Mouse (Mus musculus): ENCODE data around the gene Ddt.
A peak's percentile ranks its signal among the peaks of the same experiment; 100 is the strongest.
"Not testable (repeated sequence)": the region's sequence is repeated elsewhere in the genome, so short reads cannot be mapped to it uniquely, and the experiment has no call there.

The Ddt gene

GRCm38 (mm10) chr10:75767756-75768155 is 5.5 kb downstream of the Ddt start:
- not testable (repeated sequence) for DNase-seq

DNA sequence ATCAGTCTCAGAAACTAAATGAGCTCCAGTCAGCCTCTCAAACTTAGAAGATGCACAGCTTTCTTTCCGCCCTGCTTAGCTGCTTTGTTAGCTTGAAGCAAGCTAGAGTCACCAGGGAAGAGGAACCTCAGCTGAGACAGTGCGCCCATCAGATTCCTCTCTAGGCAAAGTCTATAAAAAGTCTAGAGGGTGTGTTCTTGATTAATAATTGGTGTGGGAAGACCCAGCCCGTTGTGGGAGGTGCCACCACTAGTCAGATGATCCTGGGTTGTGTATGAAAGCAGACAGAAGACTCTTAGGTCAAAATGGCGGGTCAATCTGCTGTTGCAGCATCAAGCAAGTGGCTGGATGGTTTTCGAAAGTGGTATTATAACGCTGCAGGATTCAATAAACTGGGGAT is 6.4 kb downstream of the Ddt start:
- DNase-seq, result no peak

GRCm38 (mm10) chr10:75764519-75765473 is 8.4 kb downstream of the Ddt start:
- DNase-seq, result peak; percentile 85

DNA sequence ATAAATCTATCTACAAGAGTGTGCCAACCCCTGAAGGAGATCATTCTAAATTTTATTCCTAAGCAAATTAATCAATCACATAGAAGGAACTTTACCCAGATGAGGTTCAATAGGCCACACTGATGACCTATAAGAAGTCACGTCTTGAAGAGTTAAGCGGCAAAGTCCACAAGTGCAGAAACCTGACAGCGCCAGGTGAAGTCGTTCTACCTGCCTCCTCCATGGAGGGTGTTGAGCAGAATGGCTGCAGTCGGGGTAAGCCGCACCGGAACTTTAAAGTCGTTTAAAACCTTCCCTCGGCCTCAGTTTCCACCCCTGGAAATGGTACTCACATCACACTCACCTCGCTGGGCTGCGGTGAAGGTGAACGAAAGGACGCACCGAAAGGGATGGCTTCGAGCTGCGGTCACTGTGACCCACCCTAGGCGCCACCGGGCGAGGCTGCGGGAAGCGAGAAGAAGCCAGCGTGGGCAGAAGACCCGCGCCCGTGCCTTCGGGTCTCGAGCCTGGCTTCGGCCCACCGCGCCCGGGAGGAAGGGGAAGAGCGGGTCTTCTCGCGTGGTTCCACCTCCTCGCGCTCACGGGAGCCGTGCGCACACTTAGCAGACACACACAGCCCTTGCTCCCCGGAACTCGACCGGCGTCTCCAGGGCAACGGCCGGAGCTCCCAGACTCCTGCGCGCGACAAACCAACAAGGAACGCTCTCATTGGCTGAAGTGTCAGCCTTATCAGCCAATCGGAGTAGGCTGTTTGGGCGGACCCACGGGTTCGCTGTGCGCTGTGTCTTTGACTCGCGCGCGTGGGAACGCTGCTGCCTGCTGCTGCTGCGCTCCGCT is 9.3 kb downstream of the Ddt start, which contains the start of gene Cabin1:
Gene Cabin1, minus strand, starts transcription at position 660 of the 837 bp plus-strand sequence.
- peak; percentile 98 for DNase-seq

GRCm38 (mm10) chr10:75762413-75762812 is 10.8 kb downstream of the Ddt start:
- DNase-seq, result no peak

DNA sequence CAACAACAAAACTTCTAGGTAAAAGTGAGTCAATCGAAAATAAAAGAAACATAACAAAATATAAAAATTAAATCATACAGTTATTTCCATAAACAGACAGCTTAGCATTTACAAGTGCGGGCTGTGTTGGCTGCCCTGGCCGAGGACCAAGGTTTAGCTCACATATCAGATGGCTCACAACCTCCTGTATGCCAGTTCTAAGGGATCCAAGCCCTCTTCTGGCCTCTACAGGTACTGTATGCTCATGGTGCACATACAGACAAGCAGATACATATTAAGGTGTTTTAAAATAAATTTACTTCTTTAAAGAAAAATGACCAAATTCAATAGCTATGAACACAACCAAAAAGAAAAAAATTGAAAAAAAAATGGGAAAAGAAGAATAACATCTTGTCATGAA is 12.9 kb downstream of the Ddt start:
- no peak for DNase-seq

GRCm38 (mm10) chr10:75756719-75757118 is 16.5 kb downstream of the Ddt start:
- DNase-seq, result no peak

DNA sequence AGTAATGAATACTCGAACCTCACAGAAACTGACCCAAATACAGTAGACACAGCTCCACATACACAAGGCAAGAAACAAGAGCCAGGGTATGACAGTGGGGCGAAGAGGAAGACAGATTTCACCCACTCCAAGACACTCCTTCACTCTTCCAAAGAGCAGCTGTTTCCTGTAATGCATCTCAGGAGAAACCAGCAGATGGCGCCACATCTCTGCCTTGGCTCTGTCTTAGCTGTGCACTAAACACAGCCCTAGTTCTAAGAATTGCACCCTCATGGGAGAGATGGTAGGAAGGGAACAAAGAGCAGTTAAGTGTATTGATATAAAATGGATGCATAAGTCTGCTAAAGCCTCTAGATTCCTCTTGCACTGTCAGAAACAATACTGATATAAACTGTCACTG is 29.2 kb downstream of the Ddt start:
- peak; percentile 85 for DNase-seq

GRCm38 (mm10) chr10:75743369-75743768 is 29.8 kb downstream of the Ddt start:
- DNase-seq, result no peak

- no peak for DNase-seq
These were observed 32.3 kb downstream of the Ddt start for GRCm38 (mm10) chr10:75740866-75741265.

GRCm38 (mm10) chr10:75725449-75725848 is 47.8 kb downstream of the Ddt start:
- DNase-seq, result no peak
